Mouse (Mus musculus) MEL (cell line): ENCODE results near the gene Camk1g.

Experiments used
- CTCF ChIP-seq, 3 experiments: IDR thresholded peaks in 2 of 3; conservative IDR thresholded peaks in 1 of 3; 2 replicates each; pipeline ENCODE4 v1.5.1; 2011 to 2012; ENCODE audit warnings: low read length in 3 of 3, low read depth in 2 of 3, mild to moderate bottlenecking in 2 of 3, improper control_type of control experiment in 1 of 3, inconsistent platforms in 1 of 3, mixed read lengths in 1 of 3, moderate library complexity in 1 of 3; ENCODE audit not compliant: control insufficient read depth in 1 of 3, insufficient read depth in 1 of 3, poor library complexity in 1 of 3, severe bottlenecking in 1 of 3
- HCFC1 ChIP-seq: IDR thresholded peaks from 2 replicates; pipeline ENCODE4 v1.6.1; 2012; ENCODE audit warnings: low read depth, mild to moderate bottlenecking, inconsistent platforms, low read length, improper control_type of control experiment, moderate library complexity
- JUND ChIP-seq: IDR thresholded peaks from 2 replicates; pipeline ENCODE4 v1.6.1; 2011; ENCODE audit warnings: low read depth, mild to moderate bottlenecking, improper control_type of control experiment, low read length
- MEF2A ChIP-seq: IDR thresholded peaks from 2 replicates; pipeline ENCODE4 v1.6.1; 2014; ENCODE audit warnings: low read depth, mild to moderate bottlenecking, inconsistent platforms, low read length, improper control_type of control experiment; ENCODE audit not compliant: poor library complexity, insufficient replicate concordance, severe bottlenecking; ENCODE audit errors: extremely low read depth
- MYC ChIP-seq: IDR thresholded peaks from 2 replicates; pipeline ENCODE4 v1.6.1; 2011; ENCODE audit warnings: low read depth, mild to moderate bottlenecking, low read length, improper control_type of control experiment, moderate library complexity
- NELFE ChIP-seq: IDR thresholded peaks from 2 replicates; pipeline ENCODE4 v1.6.1; 2011; ENCODE audit warnings: low read depth, low read length, improper control_type of control experiment
- POLR2A ChIP-seq, 2 experiments: IDR thresholded peaks; 2 replicates each; pipeline ENCODE4 v1.6.1; 2011 to 2012; ENCODE audit warnings: low read length in 2 of 2, mild to moderate bottlenecking in 2 of 2, control low read depth in 1 of 2, improper control_type of control experiment in 1 of 2, low read depth in 1 of 2, moderate library complexity in 1 of 2; ENCODE audit not compliant: control insufficient read depth in 1 of 2, insufficient read depth in 1 of 2, poor library complexity in 1 of 2
- SMC3 ChIP-seq: IDR thresholded peaks from 2 replicates; pipeline ENCODE4 v1.6.1; 2011; ENCODE audit warnings: low read depth, low read length, improper control_type of control experiment
- UBTF ChIP-seq: IDR thresholded peaks from 2 replicates; pipeline ENCODE4 v1.6.1; 2012; ENCODE audit warnings: low read depth, mild to moderate bottlenecking, inconsistent platforms, low read length, improper control_type of control experiment, moderate library complexity, borderline replicate concordance; ENCODE audit not compliant: insufficient read depth
- ZC3H11A ChIP-seq: IDR thresholded peaks from 2 replicates; pipeline ENCODE4 v1.6.1; 2012; ENCODE audit warnings: low read depth, mild to moderate bottlenecking, inconsistent platforms, low read length, improper control_type of control experiment

DNA sequence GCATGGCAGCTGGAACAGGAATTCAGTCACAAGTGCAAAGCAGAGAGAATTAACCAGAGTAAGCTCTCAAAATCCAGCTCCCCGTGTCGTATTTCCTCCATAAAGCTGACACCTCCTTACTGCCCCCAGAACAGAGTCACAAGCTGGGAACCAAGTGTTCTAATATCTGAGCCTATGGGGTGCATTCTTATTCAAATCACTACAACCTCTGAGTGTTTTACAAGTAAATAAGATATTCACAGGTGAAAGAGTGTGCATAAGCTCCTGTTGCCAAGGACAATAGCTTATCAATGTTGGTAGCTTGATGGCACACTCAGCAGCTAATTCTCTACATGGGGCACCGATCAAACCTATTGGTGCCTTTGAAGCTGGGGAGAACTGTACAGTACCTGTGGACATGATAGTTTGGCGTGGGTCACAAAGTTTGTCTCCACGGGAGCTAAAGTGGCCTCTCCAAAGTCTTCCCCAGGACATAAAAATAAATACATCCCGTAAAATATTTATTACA lies 3.9 kb upstream of the Camk1g start:
- TF ChIP-seq CTCF (IDR thresholded peaks at IDR 0.05 in 2 of 3, conservative IDR thresholded peaks at IDR 0.05 in 1 of 3; ENCODE audit: control insufficient read depth in 1 of 3, insufficient read depth in 1 of 3, low read depth in 2 of 3, low read length in 3 of 3, poor library complexity in 1 of 3, severe bottlenecking in 1 of 3) (no peak), JUND (no peak), HCFC1 (no peak), MEF2A (no peak), NELFE (no peak), POLR2A (IDR thresholded peaks at IDR 0.05; ENCODE audit: control insufficient read depth in 1 of 2, insufficient read depth in 1 of 2, low read depth in 1 of 2, low read length in 2 of 2, poor library complexity in 1 of 2) (no peak), SMC3 (no peak), MYC (no peak), UBTF (no peak), ZC3H11A (no peak)
